Mouse (Mus musculus) left cerebral cortex, postnatal 36 days (tissue): ENCODE measurements at regions not wholly inside any gene's neighbourhood (a gene's known extent, or its start where the extent isn't known, plus 50 kb on each side); places are given as distances from the start of the nearest gene placed in this dataset.

Experiments used
- DNase-seq, 2 experiments: peaks; one replicate each; pipeline ENCODE4 v3.0.0; 2021 to 2022; ENCODE audit warnings: low spot score in 2 of 2, mixed read lengths in 1 of 2
- intact Hi-C: fragments of 180-260 bp; cut with DNase I; formaldehyde crosslinking; loops from one replicate; pipeline ENCODE4 v1.15.1; 2025

DNA sequence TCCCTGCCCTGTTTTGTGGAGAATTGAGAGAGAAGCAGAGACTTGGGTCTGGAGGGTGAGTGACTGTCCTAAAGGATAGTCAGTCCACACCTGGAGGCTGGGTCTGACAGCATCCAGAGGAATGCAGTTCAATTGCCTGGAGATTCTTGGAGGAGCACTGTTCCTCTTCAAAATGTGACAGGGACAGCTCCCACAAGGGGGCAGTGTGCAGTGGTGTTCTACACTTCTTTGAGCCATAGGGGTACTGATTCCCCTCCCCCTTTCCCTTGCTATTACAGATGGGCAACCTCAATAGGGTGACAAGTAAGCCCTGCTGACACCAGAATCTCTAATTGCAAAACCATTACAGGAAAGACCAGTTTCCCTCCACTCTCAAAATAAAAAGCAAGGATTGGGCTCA is 63.7 kb upstream of the Gm773 start:
- DNase-seq: no peak
- intact Hi-C loops: loop anchor here (10.0 kb wide), 1 partner anchor 68 kb away; the partner anchor contains the start of gene Zfp449

DNA sequence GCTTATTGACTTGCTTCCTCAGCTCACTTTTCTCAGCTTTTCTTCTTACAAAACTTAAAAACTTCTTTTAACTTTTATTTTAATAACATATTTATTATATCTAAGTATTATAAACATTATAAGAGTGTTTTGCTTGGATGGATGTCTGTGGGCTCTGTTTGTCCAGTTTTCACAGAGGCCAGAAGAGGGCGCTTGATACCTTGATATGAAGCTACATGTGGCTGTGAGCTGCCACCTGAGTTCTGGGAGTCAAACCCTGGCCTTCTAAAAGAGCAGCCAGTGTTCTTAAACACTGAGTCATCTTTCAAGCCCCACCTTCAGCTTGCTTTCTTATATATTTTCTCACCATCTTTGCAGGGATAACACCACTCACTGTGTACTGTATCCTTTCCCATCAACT is 61.5 kb upstream of the Gm773 start:
- DNase-seq: peak in 1 of 2 experiments; percentile 6
- intact Hi-C loops: loop anchor here (10.0 kb wide), 1 partner anchor 71 kb away; the partner anchor contains the start of gene Zfp449

DNA sequence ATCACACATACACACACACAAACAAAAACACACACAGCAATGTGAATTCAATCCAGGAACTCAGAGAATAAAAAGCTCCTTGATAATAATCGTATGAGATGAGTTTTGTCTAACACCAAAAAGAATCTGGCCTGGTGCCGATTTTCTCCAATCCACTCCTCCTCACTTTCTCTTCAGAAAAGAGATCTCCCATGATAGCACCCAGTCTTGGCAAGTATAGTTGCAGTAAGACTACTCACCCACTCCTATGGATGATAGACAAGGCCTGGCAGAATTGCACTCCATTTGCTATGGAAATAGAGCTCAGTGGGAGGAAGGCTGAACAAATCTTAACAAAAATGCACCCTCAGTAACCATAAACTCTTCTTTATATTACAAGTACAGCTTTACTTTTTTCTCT is 57.0 kb upstream of the Gm773 start:
- peak; percentile 8 to 28 for DNase-seq
- intact Hi-C loops: loop anchor here (10.0 kb wide), 1 partner anchor 75 kb away; the partner anchor contains the start of gene Zfp449
